Mouse (Mus musculus) T-helper 17 cell (primary cell): ENCODE data around the gene Umod.

Experiments used
- in situ Hi-C, 2 experiments: fragments of 300-600 bp; cut with MboI, MseI; formaldehyde crosslinking; loops; 1 replicate in 1 of 2; 2 replicates in 1 of 2; pipeline ENCODE4 v1.15.1; 2025; ENCODE audit warnings: high pct_unique_total_duplicates in 2 of 2

Gene Umod

GRCm38 (mm10) chr7:119443849-119444248 is 35.2 kb downstream of the Umod start:
- in situ Hi-C loops = no loop called here

- in situ Hi-C loops = no loop called here
These were observed 37.1 kb downstream of the Umod start for GRCm38 (mm10) chr7:119441938-119442337.

GRCm38 (mm10) chr7:119427180-119427616 is 51.9 kb downstream of the Umod start:
- in situ Hi-C loops = no loop called here

- in situ Hi-C loops = no loop called here
These were observed 58.4 kb downstream of the Umod start for GRCm38 (mm10) chr7:119420730-119421129.

- in situ Hi-C loops = no loop called here
These were observed 60.6 kb downstream of the Umod start for GRCm38 (mm10) chr7:119418523-119418922.
